Mouse (Mus musculus) leukemia stem cell, adult 10-12 weeks (primary cell): ENCODE measurements around the gene Uqcrq. TPM values are rescaled to one million over a fixed set of nuclear protein-coding genes. Genes with fewer than 3 reads are reported as not detected.

ENCODE experiments used
- polyA plus RNA-seq: library from polyadenylated mRNA; stranded (reverse); fragments of >175 nt; gene quantifications from 2 replicates; pipeline ENCODE4 v1.2.3, GENCODE M21; 2012; ENCODE audit warnings: low replicate concordance

Gene Uqcrq
- polyA plus RNA-seq: 98.3 and 206 TPM in 2 replicates

GRCm38 (mm10) chr11:53430670-53431346, at the start of gene Uqcrq, which contains the start of gene Gdf9:
Uqcrq (minus strand) TSS chr11:53430831.
Gdf9 (plus strand) TSS chr11:53431023.

GRCm38 (mm10) chr11:53479783-53480301, 49.2 kb upstream of the Uqcrq start, which contains the start of the genes Gm9945 and Sowaha:
Gm9945 (plus strand) TSS chr11:53480166.
Sowaha (minus strand) TSS chr11:53480274.

GRCm38 (mm10) chr11:53469968-53470695, 39.5 kb upstream of the Uqcrq start, which contains the start of gene Gm9837:
Gm9837 (minus strand) TSS chr11:53470479.

GRCm38 (mm10) chr11:53456474-53457371, 26.1 kb upstream of the Uqcrq start, which contains the start of the genes Gm10447 and Shroom1:
Gm10447 (minus strand) TSS chr11:53457110.
Shroom1 (plus strand) TSS chr11:53457205.

GRCm38 (mm10) chr11:53423036-53423435, 7.6 kb downstream of the Uqcrq start, which contains the start of gene Leap2:
Leap2 (minus strand) TSS chr11:53423170.

Other genes starting within 250 kb of the Uqcrq start
- 32.3 and 52.4 TPM in 2 replicates for gene Hspa4, start 130.4 kb downstream of the Uqcrq start, polyA plus RNA-seq
- gene Zcchc10, start 106.2 kb downstream of the Uqcrq start, polyA plus RNA-seq: 0.52 and 0.69 TPM in 2 replicates
- 2.3 and 2.4 TPM in 2 replicates for gene Aff4, start 80.0 kb downstream of the Uqcrq start, polyA plus RNA-seq
- gene Leap2, start 7.7 kb downstream of the Uqcrq start, polyA plus RNA-seq: not detected in 2 replicates
- 0.19 TPM in 1 of 2 replicates, not detected in the other for gene Gdf9, start 192 bp upstream of the Uqcrq start, polyA plus RNA-seq
- not detected in 2 replicates for gene Gm10447, start 26.3 kb upstream of the Uqcrq start, polyA plus RNA-seq
- 0.07 and 0.17 TPM in 2 replicates for gene Shroom1, start 26.4 kb upstream of the Uqcrq start, polyA plus RNA-seq
- not detected in 2 replicates for gene Gm9837, start 39.6 kb upstream of the Uqcrq start, polyA plus RNA-seq
- 0.46 TPM in 1 of 2 replicates, not detected in the other for gene Gm9945, start 49.3 kb upstream of the Uqcrq start, polyA plus RNA-seq
- 28.7 and 36.3 TPM in 2 replicates for gene Sowaha, start 49.4 kb upstream of the Uqcrq start, polyA plus RNA-seq
- 119 and 194 TPM in 2 replicates for gene Sept8, start 88.4 kb upstream of the Uqcrq start, polyA plus RNA-seq
- 2.0 and 5.8 TPM in 2 replicates for gene Kif3a, start 136.5 kb upstream of the Uqcrq start, polyA plus RNA-seq
- not detected in 2 replicates for gene Il4, start 187.8 kb upstream of the Uqcrq start, polyA plus RNA-seq
- gene Il13, start 203.9 kb upstream of the Uqcrq start, polyA plus RNA-seq: not detected in 2 replicates